Mouse (Mus musculus) forebrain, embryonic 16.5 days (tissue): Measurements from ENCODE around the gene Mpv17l2. TPM values are rescaled to one million over a fixed set of nuclear protein-coding genes. Genes with fewer than 3 reads are reported as not detected.
A peak's percentile ranks its signal among the peaks of the same experiment; 100 is the strongest.

ENCODE experiments used
- ATAC-seq: fragments of 200-750 bp; cut with Nextera tagmentation; 2 replicates; pipeline ENCODE4 v1.8.0; 2017; ENCODE audit warnings: mild to moderate bottlenecking, moderate library complexity
- H3K27ac ChIP-seq: fragments of 300-500 bp; sonication (generic); 2 replicates; pipeline ENCODE4 v1.5.1; 2014; ENCODE audit warnings: low read length, control low read depth
- H3K27me3 ChIP-seq: fragments of 300-500 bp; sonication (generic); replicated peaks from 2 replicates; pipeline ENCODE4 v1.6.1; 2014; ENCODE audit warnings: low read length; ENCODE audit not compliant: control insufficient read depth, insufficient read depth
- H3K36me3 ChIP-seq: fragments of 300-500 bp; sonication (generic); 2 replicates; pipeline ENCODE4 v1.6.1; 2014; ENCODE audit not compliant: control insufficient read depth, insufficient read depth
- H3K4me1 ChIP-seq: fragments of 300-500 bp; sonication (generic); replicated peaks from 2 replicates; pipeline ENCODE4 v1.6.1; 2014; ENCODE audit warnings: low read length; ENCODE audit not compliant: control insufficient read depth, insufficient read depth
- H3K4me2 ChIP-seq: fragments of 300-500 bp; sonication (generic); 2 replicates; pipeline ENCODE4 v1.6.1; 2014; ENCODE audit warnings: mild to moderate bottlenecking, low read length, control low read depth
- H3K4me3 ChIP-seq: fragments of 300-500 bp; sonication (generic); replicated peaks from 2 replicates; pipeline ENCODE4 v1.5.1; 2014; ENCODE audit warnings: mild to moderate bottlenecking, low read length, control low read depth
- H3K9ac ChIP-seq: fragments of 300-500 bp; sonication (generic); replicated peaks from 2 replicates; pipeline ENCODE4 v1.6.1; 2014; ENCODE audit warnings: low read depth, low read length, control low read depth
- H3K9me3 ChIP-seq: fragments of 300-500 bp; sonication (generic); 2 replicates; pipeline ENCODE4 v1.6.1; 2016; ENCODE audit warnings: low read length; ENCODE audit not compliant: control insufficient read depth
- WGBS: fragments of 180-500 bp; shearing (Covaris S2); extraction: QIAGEN DNeasy Blood & Tissue Kit; methylation state at CpG from one replicate; pipeline ENCODE4 v1.1.7; 2014; 5-methylcytosine and 5-hydroxymethylcytosine counted together
- polyA plus RNA-seq: library from polyadenylated mRNA; unstranded; fragments of >200 nt; fragmentation: Nextera tagmentation; extraction: Ambion mirVana; gene quantifications from 2 replicates; pipeline ENCODE4 v1.2.1, GENCODE M21; 2015

The Mpv17l2 gene
- polyA plus RNA-seq, 1 experiment from 2014 or later = 49.8 TPM

DNA sequence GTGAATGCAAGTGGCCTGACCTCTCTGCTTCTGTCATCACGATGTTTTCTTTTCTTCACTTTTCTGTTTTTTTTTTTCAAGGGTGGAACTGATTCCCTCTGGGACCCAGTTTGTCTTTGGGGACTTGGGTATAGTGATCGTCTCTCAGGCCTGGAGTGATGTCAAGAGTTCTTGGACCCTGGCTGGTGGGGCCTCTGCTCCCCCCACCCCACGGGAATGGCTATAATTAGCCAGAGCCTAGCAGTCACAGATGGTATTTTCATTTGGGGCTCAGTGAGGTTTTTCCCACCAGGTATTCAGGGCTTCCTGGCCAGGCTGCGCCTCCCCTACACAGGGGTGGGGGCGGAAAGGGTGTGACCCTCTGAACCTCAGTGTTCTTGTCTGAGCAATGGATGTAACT lies 19.1 kb downstream of the Mpv17l2 start:
- no peak for ATAC-seq

DNA sequence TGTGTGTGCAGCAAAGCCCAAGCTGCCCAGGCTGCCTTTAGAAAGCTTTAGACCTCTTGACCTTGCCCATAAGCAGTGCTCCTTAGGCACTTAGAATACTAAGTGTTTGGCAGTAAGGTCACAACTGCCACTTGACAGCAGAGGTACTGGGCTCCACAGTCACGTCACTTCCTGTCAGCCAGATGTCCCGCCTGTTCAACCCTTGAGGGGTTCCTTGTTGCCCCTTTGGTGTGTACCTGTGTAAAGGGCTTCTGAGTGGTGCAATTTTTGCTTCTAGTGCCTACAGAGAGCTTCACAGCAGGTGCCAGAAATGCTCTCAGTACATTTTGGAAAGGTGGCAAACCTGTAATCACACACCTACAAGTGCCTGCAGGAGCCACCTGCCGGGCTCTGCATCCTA lies 22.5 kb downstream of the Mpv17l2 start:
- Histone ChIP-seq H3K27ac (no peak overlapping the region), H3K4me3 (no peak overlapping the region), H3K9ac (no peak overlapping the region), H3K27me3 (peaks cover 29% of the 10 kb centered on the region), H3K9me3 (no peaks in the 10 kb centered on the region), H3K36me3 (no peaks in the 10 kb centered on the region), H3K4me1 (peaks cover 4% of the 10 kb centered on the region), H3K4me2 (no peak overlapping the region)
- WGBS = 79% methylated on average over 3 of the region's 3 CpGs
- no peak for ATAC-seq

More for the DNA sequence above, 19.1 kb downstream of the Mpv17l2 start:
- peaks cover 53% of the 10 kb centered on the region for H3K27me3 ChIP-seq
- peaks cover 15% of the 10 kb centered on the region for H3K4me1 ChIP-seq
- no peaks in the 10 kb centered on the region; the same call in 1 of the 2 replicates for H3K9me3 ChIP-seq
- H3K9ac ChIP-seq = no peak overlapping the region
- WGBS = 56% methylated on average over 5 of the region's 5 CpGs
- no peak overlapping the region for H3K4me3 ChIP-seq
- no peak overlapping the region for H3K27ac ChIP-seq
- H3K36me3 ChIP-seq = no peaks in the 10 kb centered on the region
- no peak overlapping the region for H3K4me2 ChIP-seq

GRCm38 (mm10) chr8:70737705-70738104 lies 23.0 kb downstream of the Mpv17l2 start:
- no peak overlapping the region for H3K4me2 ChIP-seq
- peaks cover 24% of the 10 kb centered on the region for H3K27me3 ChIP-seq
- H3K9me3 ChIP-seq = no peaks in the 10 kb centered on the region
- no peak overlapping the region for H3K9ac ChIP-seq
- no peak overlapping the region for H3K4me3 ChIP-seq
- no peaks in the 10 kb centered on the region for H3K4me1 ChIP-seq
- H3K27ac ChIP-seq = no peak overlapping the region
- no peaks in the 10 kb centered on the region for H3K36me3 ChIP-seq
- WGBS = 73% methylated on average over 5 of the region's 5 CpGs
- ATAC-seq = no peak

DNA sequence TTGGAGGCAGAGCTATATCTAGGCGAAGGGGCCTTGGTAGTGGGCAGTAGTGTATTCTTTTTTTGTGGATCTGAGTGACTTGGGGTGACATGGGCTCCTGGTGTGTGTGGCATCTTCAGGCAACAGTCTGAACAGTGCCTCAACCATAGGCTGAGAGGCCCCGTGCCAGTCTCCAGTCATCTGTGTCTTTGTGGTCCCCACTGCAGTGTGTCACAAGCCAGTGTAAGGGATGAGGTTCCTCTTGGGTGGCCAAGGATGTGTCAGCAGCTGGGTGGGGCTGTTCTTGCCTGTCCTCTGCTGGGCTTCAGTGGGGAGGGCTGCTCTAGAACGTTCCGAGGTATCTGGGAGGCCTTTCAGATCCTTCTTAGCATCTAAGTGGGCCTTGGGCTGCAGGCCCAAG lies 29.8 kb downstream of the Mpv17l2 start:
- H3K27ac ChIP-seq = no peak overlapping the region
- H3K4me1 ChIP-seq = peaks cover 3% of the 10 kb centered on the region; the same call in 1 of the 2 replicates
- 86% methylated on average over 4 of the region's 4 CpGs for WGBS
- no peak overlapping the region for H3K9ac ChIP-seq
- no peak overlapping the region for H3K4me3 ChIP-seq
- no peak for ATAC-seq
- no peaks in the 10 kb centered on the region for H3K9me3 ChIP-seq
- H3K27me3 ChIP-seq = peaks cover 23% of the 10 kb centered on the region
- H3K36me3 ChIP-seq = no peaks in the 10 kb centered on the region
- H3K4me2 ChIP-seq = no peak overlapping the region

DNA sequence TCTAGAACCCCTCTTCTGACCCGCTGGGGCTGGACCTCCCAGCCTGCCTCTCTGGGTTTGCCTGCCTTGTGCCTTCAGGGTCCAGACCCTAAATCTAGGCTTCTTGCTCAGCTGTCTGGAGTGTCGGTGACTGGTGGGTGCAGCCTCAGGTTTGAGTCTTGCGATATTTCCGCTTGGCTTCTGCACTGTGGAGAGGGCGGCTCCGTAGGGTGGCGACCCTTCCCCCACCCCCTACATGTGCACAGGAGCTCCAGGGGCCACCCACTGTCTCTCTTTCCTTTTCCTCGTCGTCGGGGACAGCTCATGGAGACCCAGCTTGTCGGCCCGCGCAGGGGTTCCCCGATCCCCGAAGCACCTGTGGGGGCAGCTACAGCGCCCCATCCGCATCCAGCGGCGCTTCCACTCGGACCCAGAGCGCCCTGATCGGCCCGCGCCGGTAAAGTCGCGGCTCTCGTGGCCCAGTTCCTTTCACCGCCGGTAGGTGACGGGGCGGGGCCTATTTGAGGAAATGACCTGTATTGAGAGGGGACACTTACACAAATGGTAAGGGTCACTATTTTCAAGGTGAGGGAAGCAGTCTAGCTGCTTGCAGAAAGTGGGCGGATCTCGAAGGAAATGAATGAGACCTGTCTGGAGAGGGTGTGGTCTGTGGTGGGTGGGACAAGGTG lies 30.8 kb downstream of the Mpv17l2 start:
- H3K9ac ChIP-seq = no peak overlapping the region
- H3K27me3 ChIP-seq = peaks cover 23% of the 10 kb centered on the region
- peaks cover 3% of the 10 kb centered on the region; the same call in 1 of the 2 replicates for H3K4me1 ChIP-seq
- ATAC-seq = no peak
- H3K36me3 ChIP-seq = no peaks in the 10 kb centered on the region
- no peak overlapping the region for H3K4me3 ChIP-seq
- 5% methylated on average over 34 of the region's 34 CpGs for WGBS
- no peaks in the 10 kb centered on the region for H3K9me3 ChIP-seq
- H3K27ac ChIP-seq = no peak overlapping the region
- H3K4me2 ChIP-seq = peak overlapping the region; percentile 27; the same call in 1 of the 2 replicates

DNA sequence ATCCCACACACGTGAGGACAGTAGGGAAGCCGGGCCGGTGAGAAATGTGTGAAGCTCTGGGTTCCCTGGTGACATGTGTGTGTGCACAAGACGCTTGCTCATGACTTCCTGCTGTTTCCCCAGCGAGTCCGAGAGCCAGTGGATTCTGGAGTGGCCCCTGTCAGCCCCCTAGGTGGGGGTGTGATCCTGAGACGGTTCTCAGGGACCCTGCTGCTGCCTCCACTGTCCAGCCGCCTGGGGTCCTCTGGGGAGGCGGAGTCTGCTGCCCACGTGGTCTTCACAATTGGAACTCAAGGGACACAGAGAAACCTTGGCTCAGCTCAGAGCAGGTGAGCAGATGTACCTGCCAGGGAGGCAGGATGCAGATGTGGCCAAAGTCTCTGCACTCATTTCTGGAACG lies 34.0 kb downstream of the Mpv17l2 start:
- H3K9ac ChIP-seq = no peak overlapping the region
- no peak overlapping the region for H3K27ac ChIP-seq
- no peak for ATAC-seq
- peaks cover 3% of the 10 kb centered on the region; the same call in 1 of the 2 replicates for H3K4me1 ChIP-seq
- H3K4me2 ChIP-seq = no peak overlapping the region
- no peaks in the 10 kb centered on the region for H3K9me3 ChIP-seq
- H3K27me3 ChIP-seq = peaks cover 21% of the 10 kb centered on the region
- no peaks in the 10 kb centered on the region for H3K36me3 ChIP-seq
- WGBS = 48% methylated on average over 11 of the region's 11 CpGs
- H3K4me3 ChIP-seq = no peak overlapping the region

DNA sequence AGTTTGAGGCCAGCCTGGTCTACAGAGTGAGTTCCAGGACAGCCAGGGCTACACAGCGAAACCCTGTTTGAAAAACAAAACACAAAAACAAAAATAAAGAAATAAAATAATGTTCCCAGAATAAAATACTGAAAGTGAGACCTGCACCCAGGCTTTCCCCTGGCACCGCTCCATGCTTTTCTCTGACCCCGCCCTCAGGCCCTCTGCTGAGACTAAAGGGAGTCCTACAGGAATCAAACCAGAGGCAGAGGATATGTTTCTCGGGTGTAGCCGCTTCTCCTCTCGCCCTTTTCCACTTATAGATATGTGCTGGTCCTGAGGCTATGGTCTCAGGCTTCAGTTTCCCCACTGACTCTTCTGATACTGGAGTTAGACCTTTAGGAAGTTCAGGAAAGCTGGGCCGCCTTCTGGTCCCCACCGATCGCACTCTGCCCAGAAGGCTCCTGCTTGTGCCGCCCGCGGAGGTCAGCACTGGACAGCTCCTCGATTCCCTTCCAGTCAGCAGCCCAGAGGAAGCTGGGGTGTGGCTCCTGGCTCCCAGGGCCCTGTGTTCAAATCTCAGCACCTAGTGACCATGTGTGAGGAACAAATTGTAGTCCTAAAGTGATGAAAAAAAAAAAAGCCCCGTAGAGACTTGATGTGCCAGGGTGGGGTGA lies 34.8 kb downstream of the Mpv17l2 start:
- ATAC-seq = no peak
- Histone ChIP-seq H3K27ac (no peak overlapping the region), H3K36me3 (no peaks in the 10 kb centered on the region), H3K9me3 (no peaks in the 10 kb centered on the region), H3K4me3 (no peak overlapping the region), H3K4me2 (no peak overlapping the region), H3K9ac (no peak overlapping the region), H3K4me1 (peaks cover 3% of the 10 kb centered on the region; the same call in 1 of the 2 replicates), H3K27me3 (peaks cover 21% of the 10 kb centered on the region)
- WGBS = 27% methylated on average over 14 of the region's 14 CpGs

DNA sequence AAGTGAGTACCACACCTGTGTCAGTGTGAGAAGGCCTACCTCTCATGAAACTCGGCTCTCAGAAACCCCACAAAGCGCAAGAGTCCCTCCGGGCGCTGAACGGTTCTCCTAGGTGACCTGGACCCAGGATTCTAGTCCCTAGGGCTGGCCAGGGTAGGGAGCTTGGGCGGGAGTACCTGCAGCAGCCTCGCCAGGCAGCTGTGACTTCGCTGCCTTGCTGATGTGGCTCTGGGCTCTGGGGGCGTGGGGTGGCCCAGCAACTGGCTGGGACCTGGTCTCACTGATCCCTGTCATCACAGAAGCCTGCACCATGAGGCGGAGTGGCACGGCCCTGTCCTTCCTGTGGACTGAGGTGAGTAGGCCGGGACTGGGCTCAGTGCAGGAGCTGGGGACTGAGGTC lies 36.5 kb downstream of the Mpv17l2 start:
- H3K9me3 ChIP-seq = no peaks in the 10 kb centered on the region
- ATAC-seq = no peak
- H3K4me1 ChIP-seq = no peaks in the 10 kb centered on the region
- H3K9ac ChIP-seq = no peak overlapping the region
- no peaks in the 10 kb centered on the region for H3K36me3 ChIP-seq
- H3K4me2 ChIP-seq = no peak overlapping the region
- peaks cover 9% of the 10 kb centered on the region for H3K27me3 ChIP-seq
- no peak overlapping the region for H3K4me3 ChIP-seq
- 82% methylated on average over 12 of the region's 12 CpGs for WGBS
- H3K27ac ChIP-seq = no peak overlapping the region

- Histone ChIP-seq H3K9ac (no peak within 1 kb of the TSS), H3K4me2 (no peak within 1 kb of the TSS), H3K27me3 (peaks cover 4% of the 10 kb centered on the region), H3K9me3 (no peaks in the 10 kb centered on the region), H3K4me1 (no peaks in the 10 kb centered on the region), H3K27ac (no peak within 1 kb of the TSS), H3K36me3 (no peaks in the 10 kb centered on the region), H3K4me3 (no peak within 1 kb of the TSS)
- 71% methylated on average over 7 of the region's 7 CpGs for WGBS
- ATAC-seq = no peak
Measured at GRCm38 (mm10) chr8:70723486-70724210, 37.1 kb downstream of the Mpv17l2 start, which contains the start of gene Pde4c. Pde4c (plus strand) TSS chr8:70723720.
